Mouse (Mus musculus): ENCODE data around the gene Ccnb2.

Ccnb2 gene

GRCm38 (mm10) chr9:70383750-70384149, 37.6 kb downstream of the Ccnb2 start:
- no peak for DNase-seq

- DNase-seq, result no peak
These were observed 39.3 kb downstream of the Ccnb2 start for GRCm38 (mm10) chr9:70382091-70382490.

GRCm38 (mm10) chr9:70379502-70380467, 41.6 kb downstream of the Ccnb2 start:
- DNase-seq, result no peak

GRCm38 (mm10) chr9:70371638-70372037, 49.7 kb downstream of the Ccnb2 start:
- no peak for DNase-seq

GRCm38 (mm10) chr9:70366898-70367297, 54.4 kb downstream of the Ccnb2 start:
- no peak for DNase-seq

GRCm38 (mm10) chr9:70365915-70366314, 55.4 kb downstream of the Ccnb2 start:
- DNase-seq, result no peak

- no peak for DNase-seq
These were observed 56.6 kb downstream of the Ccnb2 start for GRCm38 (mm10) chr9:70364741-70365140.

- no peak for DNase-seq
These were observed 61.8 kb downstream of the Ccnb2 start for GRCm38 (mm10) chr9:70359402-70360131.

Measured in kidney, postnatal 14 days (tissue).